Mouse (Mus musculus): ENCODE data around the gene Nt5m.

Nt5m gene

GRCm38 (mm10) chr11:59902045-59902726 lies 62.9 kb downstream of the Nt5m start:
- DNase-seq (ENCODE audit: low read depth, low spot score), result no peak

- no peak for DNase-seq (ENCODE audit: low read depth, low spot score)
These were observed 67.4 kb downstream of the Nt5m start for GRCm38 (mm10) chr11:59906521-59907123.

- no peak for DNase-seq (ENCODE audit: low read depth, low spot score)
These were observed 69.2 kb downstream of the Nt5m start for GRCm38 (mm10) chr11:59908446-59908845.

GRCm38 (mm10) chr11:59910586-59910985 lies 71.3 kb downstream of the Nt5m start:
- DNase-seq (ENCODE audit: low read depth, low spot score), result no peak

- no peak for DNase-seq (ENCODE audit: low read depth, low spot score)
These were observed 72.3 kb downstream of the Nt5m start for GRCm38 (mm10) chr11:59911523-59911922.

- no peak for DNase-seq (ENCODE audit: low read depth, low spot score)
These were observed 74.5 kb downstream of the Nt5m start for GRCm38 (mm10) chr11:59913702-59914101.

GRCm38 (mm10) chr11:59918014-59918413 lies 78.8 kb downstream of the Nt5m start:
- no peak for DNase-seq (ENCODE audit: low read depth, low spot score)

- DNase-seq (ENCODE audit: low read depth, low spot score), result no peak
These were observed 80.2 kb downstream of the Nt5m start for GRCm38 (mm10) chr11:59919401-59919800.

GRCm38 (mm10) chr11:59920331-59920730 lies 81.1 kb downstream of the Nt5m start:
- DNase-seq (ENCODE audit: low read depth, low spot score), result no peak

GRCm38 (mm10) chr11:59921265-59921664 lies 82.0 kb downstream of the Nt5m start:
- no peak for DNase-seq (ENCODE audit: low read depth, low spot score)

- no peak for DNase-seq (ENCODE audit: low read depth, low spot score)
These were observed 90.8 kb downstream of the Nt5m start for GRCm38 (mm10) chr11:59930031-59930430.
